Mouse (Mus musculus) spleen, adult 2 months (tissue): ENCODE measurements around the gene Fbxo3.
"Not testable (repeated sequence)": the region's sequence is repeated elsewhere in the genome, so short reads cannot be mapped to it uniquely, and the experiment has no call there.

Source experiments
- CTCF ChIP-seq: fragments of 200-500 bp; IDR thresholded peaks from 2 replicates; pipeline ENCODE4 v1.5.1; 2011; ENCODE audit warnings: mild to moderate bottlenecking, inconsistent platforms; ENCODE audit not compliant: insufficient read depth, insufficient read length, insufficient replicate concordance; ENCODE audit errors: extremely low read depth
- POLR2A ChIP-seq: fragments of 200-500 bp; IDR thresholded peaks from 2 replicates; pipeline ENCODE4 v1.6.1; 2011; ENCODE audit warnings: low read depth, low read length, inconsistent platforms

DNA sequence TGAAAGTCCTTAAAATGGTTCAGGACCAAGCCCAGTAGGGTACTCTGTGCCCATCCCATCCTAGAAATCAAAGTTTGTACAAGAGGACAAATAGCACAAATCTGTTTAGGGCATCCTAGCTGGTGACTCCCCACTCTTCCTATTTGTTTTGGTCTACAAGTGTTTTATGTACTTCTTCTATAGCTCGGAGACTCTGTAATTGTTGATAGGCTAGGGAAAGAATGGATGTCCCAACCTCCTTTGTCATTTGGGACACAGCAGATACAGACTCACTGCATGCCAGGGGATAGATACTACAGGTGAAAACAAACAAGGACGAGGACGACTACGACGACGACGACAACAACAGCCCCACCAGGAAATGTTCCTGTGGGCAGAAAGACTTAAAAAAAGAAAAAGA is 40.9 kb downstream of the Fbxo3 start, which contains the start of gene Gm10799:
- TF ChIP-seq CTCF, POLR2A: not testable (repeated sequence)
